Mouse (Mus musculus): ENCODE data around the gene Ndufb8.

Ndufb8 gene

GRCm38 (mm10) chr19:44554861-44555590, at the start of gene Ndufb8:
Gene Ndufb8, minus strand, starts transcription at chr19:44555440.
- DNase-seq: peak; percentile 92

- DNase-seq: no peak
These were observed 38.9 kb upstream of the Ndufb8 start for GRCm38 (mm10) chr19:44594180-44594579.

DNA sequence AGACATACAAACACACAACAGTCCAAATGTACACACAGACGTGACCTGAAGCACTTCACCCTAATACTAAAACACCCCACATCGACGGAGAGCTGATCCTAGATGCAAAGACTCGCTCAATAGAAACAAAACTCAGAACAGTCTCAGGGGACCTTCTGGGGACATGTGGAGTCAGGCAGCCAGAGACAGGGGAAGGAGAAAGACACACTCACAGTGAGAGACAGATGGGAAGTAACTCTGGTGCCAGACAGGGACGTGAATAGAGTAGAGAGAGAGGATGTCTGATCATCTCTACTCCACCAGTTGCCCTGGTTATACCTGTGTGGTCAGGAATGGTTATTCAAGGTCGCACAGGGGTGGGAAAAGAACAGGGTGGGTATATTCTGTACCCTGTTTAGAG, 36.4 kb upstream of the Ndufb8 start:
- DNase-seq: no peak

DNA sequence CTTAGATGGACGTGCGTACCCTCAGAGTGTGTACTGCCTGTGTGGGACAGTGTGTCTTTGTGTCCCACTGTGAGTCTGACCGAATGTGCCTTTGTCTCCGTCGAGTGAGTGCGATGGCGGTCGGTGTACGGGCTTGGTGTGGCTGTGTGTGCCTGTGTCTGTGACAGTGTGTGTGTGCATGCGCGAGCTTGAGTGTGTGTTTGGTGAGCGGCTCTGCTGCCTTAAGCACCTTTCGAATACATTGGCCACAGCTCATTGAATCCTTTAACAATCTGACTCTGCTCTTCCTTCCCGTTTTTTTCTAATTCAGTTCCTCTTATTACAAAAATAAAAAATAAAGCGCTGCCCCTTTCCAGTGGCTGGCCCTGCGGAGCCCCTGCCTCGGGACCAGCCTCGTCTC, 35.8 kb upstream of the Ndufb8 start:
- DNase-seq: no peak

DNA sequence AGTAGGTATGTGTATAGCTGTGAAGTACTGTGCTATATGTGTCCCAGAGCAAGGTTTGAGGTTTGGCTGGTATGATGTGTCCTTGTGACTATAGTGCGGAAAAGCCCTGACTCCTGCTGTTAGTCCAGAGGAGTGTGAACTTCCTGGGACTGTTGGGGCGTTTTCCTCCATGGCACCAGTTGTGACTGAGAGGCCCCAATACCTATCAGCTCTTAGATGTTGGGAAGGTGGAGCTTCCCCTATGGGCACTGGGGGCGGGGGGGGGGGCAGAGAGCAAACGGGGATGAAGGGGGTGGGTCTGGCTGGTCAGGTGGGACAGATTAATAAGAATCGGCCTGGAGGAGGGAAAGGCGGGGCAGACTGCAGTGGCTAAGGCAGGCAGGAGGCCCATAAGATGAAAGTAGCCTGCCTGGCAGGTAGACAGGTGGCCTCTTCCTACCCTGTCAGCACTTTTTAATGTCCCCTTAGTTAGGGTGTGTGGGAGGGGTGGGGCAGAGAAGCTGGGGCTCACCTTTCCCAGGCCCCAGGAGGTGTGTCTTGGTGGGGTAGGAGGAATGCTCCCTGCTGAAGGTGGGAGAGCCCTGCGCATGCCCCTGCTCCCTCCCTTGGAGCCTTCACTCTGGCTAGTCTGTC, 34.5 kb upstream of the Ndufb8 start:
- DNase-seq: no peak

DNA sequence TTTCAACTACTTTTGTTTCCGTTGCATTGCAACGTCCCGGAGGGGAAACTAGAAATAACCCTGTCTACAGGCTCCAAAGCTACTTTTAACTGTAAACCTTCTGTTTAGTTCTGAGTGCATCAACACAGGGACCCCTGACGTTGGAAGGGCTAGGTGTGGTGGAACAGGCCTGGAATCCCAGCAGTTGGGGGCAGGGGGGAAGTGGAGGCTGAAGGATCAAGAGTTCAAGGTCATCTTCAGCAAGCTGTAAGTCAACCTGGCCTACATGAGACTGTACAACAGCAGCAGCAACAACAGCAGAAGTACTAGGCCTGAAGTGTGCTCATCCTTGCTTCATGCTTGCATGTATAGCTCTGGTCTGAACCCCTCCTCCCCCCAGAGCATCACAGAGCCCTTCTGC, 32.8 kb upstream of the Ndufb8 start:
- DNase-seq: no peak

DNA sequence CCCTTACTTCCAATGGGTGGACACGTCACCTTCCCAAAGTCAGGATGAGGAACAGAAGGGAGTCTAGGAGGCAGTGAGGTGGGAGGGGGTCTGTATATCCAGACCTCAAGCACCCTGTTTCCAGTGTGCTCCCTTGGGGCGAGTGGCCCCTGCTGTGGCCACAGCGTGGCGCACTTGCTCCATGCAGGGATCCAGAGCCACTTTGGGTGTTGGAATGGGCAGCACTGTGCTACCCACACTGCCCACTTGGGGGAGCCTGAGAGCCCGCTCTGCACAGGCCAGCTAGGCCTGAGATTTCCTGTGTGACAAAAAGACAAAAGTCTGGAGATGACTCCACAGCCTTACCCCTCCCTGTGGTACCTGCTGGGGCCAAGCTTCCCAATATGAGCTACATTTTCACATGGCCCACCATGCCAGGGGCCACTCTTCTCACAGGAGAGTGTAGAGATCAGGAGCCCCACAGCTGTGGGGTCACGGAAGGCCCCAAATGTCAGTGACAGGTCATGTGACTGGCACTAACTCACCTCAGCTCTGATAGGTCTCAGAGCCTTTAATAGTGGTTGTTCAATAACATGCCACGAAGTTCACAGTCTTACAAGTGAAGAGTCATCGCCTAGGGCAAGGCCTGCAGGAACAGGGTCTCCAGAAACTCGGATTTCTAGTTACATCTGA, 27.5 kb upstream of the Ndufb8 start:
- DNase-seq: peak; percentile 85

DNA sequence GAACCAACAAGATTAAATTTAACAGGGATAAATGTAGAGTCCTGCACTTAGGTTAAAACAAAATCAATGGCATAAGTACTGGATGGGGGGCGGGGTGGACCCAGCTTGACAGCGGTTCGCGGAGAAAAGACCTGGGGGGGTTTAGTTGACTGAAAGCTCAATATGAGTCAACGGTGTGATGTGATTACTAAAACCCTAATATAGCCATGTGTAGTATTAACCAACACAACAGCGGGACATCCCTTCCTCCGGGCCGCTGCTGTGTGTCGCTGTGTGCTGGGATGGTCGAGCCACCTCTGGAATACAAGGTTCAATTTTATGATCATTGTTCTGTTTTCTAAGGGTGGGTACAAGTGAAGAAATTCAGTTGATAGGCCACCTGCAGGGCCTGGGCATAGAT, 26.9 kb upstream of the Ndufb8 start:
- no peak for DNase-seq

- no peak for DNase-seq
These were observed 22.8 kb upstream of the Ndufb8 start for GRCm38 (mm10) chr19:44578038-44578437.

DNA sequence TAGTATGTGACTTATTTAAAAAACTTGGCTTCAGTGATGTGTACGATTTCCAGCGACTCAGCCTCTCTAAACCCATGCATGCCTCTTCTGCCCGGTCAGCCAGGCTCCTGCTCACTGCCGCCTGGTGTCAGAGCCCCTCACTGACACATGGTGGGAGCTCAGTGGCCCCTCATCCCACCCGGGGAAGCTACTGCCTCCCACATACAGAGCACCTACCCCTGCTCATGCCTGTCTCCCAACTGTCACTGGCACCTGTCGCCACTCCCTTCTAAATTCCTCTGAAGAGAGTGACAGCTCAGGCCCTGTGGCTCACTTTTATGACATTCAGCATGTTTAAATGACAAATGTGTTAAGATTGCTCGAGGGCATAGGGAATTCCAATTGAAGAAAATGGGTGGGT, 21.0 kb upstream of the Ndufb8 start:
- DNase-seq: no peak

DNA sequence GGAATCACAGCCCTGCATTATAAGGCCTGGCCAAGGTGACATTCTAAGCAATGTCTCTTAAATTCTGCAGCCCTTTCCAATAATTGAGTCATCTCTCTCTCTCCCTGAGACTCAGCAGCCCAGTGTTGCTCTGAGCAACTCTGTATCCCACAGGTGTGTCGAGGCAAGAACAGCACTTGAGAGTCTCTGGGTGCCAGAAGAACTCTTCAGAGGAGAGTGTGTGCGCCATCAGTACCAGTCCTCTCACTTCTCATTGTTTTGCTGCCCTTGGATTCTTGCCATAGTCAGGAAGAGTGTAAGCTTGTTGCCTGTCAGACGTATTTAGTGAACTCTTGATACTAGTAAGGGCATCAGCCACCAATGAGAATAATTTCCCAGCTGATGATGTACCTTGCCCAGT, 12.5 kb upstream of the Ndufb8 start:
- DNase-seq: no peak

GRCm38 (mm10) chr19:44564006-44564405, 8.8 kb upstream of the Ndufb8 start:
- DNase-seq: no peak

DNA sequence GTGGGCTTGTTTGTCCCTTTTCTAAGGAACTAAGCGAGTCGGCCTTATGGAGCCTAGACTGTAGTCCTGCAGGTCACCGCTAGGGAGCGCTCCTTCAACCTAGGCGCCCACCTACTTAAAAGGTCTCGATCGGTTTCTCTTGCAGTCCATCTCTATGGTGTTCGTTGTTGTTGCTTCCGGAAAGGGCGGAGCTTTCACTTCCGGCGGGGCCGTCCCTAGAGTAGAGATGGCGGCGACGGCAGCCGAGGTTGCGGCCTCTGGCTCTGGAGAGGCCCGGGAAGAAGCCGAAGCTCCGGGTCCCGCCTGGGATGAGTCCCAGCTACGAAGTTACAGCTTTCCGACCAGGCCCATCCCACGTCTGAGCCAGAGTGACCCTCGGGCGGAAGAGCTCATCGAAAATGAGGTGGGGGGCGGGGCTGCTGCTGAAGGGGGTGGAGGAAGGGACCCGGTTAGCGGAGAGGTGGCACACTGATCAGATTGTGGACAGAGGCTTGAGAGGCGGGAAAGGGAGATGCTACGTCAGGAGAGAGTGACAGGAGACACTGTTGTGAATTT, 7.5 kb upstream of the Ndufb8 start, which contains the start of gene Hif1an:
Gene Hif1an, plus strand, starts transcription at position 199 of the 555 bp plus-strand sequence.
- DNase-seq: peak; percentile 96

DNA sequence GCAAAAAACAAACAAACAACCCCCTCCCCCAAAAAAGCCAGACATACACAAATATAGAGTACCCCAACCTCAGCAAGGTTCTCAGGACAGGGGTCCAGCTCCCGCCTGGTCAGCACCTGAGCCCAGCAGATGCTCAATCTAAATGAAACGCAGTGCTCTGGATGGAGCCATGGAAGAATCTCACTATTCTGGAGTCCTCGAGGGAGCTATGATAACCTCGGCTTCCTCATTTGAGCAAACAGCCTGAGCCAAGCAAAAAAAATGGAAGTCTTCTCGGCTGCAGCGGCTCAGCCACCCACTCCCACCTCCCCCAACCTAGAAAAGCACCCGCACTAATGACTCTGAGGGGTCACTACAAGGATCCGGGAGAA, 765 bp downstream of the Ndufb8 start:
- peak; percentile 13 for DNase-seq

- DNase-seq: no peak
These were observed 2.0 kb downstream of the Ndufb8 start for GRCm38 (mm10) chr19:44553286-44553685.

DNA sequence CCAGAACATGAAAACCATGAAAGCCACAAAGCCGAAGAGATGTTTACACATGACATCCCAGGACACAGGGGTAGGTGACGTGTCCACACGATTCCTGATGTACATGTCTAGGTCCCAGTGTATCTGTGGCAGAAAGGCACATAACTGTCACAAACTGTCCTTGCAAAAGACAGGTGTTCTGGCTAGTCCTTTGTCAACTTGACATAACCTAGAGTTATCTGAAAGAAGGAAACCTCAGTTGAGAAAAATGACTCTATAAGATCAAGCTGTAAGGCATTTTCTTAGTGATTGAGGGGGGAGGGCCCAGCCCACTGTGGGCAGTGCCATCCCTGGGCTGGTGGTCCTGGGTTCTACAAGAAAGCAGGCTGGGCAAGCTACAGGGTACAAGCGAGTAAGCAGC, 2.5 kb downstream of the Ndufb8 start, which contains the start of gene Gm20538:
Gene Gm20538, minus strand, starts transcription at position 101 of the 400 bp plus-strand sequence.
- DNase-seq: no peak

- DNase-seq: no peak
These were observed 9.8 kb downstream of the Ndufb8 start, which contains the start of gene Sec31b for GRCm38 (mm10) chr19:44545321-44546041. Gene Sec31b, minus strand, starts transcription at chr19:44545864.

DNA sequence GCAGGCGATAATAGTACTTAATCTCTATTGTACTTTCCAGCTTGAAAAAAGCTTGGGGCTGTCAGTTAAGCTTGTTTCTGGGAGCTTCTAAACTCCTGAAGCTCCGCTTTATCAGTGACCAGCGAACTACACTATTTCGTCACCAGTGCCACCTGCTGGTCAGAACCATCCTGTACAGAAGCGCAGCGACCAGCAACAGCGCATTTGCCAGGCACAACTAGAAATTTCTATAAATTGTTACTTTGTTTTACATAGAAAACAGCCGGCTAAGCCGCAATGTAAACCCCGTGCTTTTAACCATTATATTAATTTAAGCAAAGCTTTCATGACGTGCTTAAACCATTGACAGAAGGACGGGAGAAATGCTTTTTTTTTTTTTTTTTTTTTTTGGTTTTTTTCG, 10.5 kb downstream of the Ndufb8 start:
- DNase-seq: peak; percentile 49

- DNase-seq: no peak
These were observed 10.9 kb downstream of the Ndufb8 start for GRCm38 (mm10) chr19:44544372-44544771.

GRCm38 (mm10) chr19:44542694-44543178, 12.5 kb downstream of the Ndufb8 start:
- DNase-seq: no peak

- no peak for DNase-seq
These were observed 17.8 kb downstream of the Ndufb8 start for GRCm38 (mm10) chr19:44537416-44537815.

DNA sequence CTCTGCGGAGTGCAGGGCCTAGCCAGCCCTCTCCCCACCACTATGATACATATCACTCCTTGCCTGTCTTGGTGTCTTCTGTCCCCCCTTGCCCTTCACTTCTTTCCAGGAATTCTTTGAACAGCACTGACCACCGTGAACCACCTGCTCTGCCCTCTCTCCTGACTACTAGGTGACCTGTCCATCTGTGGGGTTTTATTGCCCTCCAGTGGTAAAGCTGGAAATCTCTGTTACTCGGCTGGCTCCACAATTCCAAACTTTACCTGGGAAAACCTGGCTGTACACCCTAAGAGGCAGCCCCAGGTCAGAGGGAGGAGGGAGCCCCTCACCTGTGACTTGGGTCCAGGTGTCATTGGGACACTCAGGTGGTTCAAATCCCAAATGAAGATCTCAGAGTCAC, 19.9 kb downstream of the Ndufb8 start:
- no peak for DNase-seq

DNA sequence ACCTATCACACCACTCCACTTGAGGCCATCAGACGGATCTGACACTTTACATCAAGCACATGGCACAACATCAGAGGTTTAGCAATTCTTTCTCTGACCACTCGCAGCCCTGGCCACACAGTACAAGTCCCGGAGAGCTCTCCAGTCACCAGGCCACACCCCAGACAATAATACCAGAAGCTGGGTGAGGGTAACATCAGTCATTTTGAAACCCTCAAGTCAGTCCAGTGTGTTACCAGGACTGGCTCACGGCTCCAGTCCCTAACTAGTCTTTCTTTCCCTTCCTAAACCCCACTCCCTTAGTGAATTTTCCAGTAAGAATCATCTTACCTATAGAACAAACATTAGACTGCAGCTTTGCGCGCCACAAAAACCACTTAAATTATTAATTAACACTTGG, 25.2 kb downstream of the Ndufb8 start:
- no peak for DNase-seq
